Mouse (Mus musculus) CD4-positive, CD25-positive, alpha-beta regulatory T cell, adult 2 months (primary cell): ENCODE data around the gene Clstn3.
"Not testable (repeated sequence)": the region's sequence is repeated elsewhere in the genome, so short reads cannot be mapped to it uniquely, and the experiment has no call there.

Source experiments
- DNase-seq: peaks from one replicate; pipeline ENCODE4 v3.0.0-alpha.2; 2012; ENCODE audit warnings: low read depth, low spot score

Clstn3 gene

GRCm38 (mm10) chr6:124414150-124414926 is 50.3 kb downstream of the Clstn3 start:
- peak; percentile 65 for DNase-seq

- DNase-seq: no peak
Measured at GRCm38 (mm10) chr6:124413770-124414149, 50.8 kb downstream of the Clstn3 start.

- no peak for DNase-seq
Measured at GRCm38 (mm10) chr6:124408355-124408754, 56.2 kb downstream of the Clstn3 start.

GRCm38 (mm10) chr6:124407180-124407579 is 57.4 kb downstream of the Clstn3 start:
- no peak for DNase-seq

GRCm38 (mm10) chr6:124406326-124406725 is 58.3 kb downstream of the Clstn3 start:
- DNase-seq: no peak

GRCm38 (mm10) chr6:124399738-124400137 is 64.9 kb downstream of the Clstn3 start:
- no peak for DNase-seq

- DNase-seq: not testable (repeated sequence)
Measured at GRCm38 (mm10) chr6:124394991-124395390, 69.6 kb downstream of the Clstn3 start.
